In the genomic region with DNA sequence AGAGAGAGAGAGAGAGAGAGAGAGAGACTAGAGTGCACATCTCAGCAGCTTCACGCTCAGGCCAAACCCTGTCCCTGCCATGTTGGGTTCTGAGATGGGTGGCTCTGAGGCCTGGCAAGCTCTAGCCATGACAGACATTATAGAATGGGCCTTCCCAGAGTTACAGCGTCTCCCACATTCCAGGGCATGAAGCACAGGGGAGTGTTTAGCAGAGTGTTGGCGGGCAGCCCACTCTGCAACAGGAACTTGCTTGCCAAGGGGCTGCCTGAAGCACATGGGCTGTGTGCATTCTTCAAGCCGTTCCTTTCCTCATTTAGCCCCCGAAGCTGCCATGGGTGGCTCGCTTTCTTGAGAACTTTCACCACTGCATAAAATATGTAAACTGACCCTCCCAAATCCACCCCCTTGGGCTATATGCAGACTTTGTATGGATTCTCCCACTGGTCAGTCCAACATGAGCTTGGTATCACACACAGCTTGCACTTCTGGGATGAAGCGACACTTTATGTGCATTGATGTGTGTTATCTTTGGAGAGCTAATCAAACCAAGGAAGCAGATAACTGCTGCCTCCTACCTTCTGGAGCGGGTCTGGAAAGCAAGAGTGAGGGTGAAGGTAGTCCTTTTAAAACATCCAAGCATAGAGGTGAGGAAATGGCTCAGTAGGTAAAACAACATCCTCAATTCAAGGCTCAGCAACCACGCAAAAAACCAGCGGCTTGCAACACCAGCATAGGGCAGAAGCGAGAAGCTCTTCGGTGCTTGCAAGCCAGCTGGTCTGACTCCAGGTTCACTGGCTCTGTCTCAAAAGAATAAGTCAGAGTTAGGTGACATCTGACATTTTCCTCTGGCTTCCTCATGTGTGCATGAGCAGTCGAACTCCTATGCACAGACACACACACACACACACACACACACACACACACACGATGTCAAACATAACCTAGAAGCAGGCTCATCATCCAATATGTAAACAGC, we compare ENCODE assay signal across 8 mouse cellular contexts.
DNase-seq lines count a peak whose midpoint lies in the region; ATAC-seq and TF ChIP-seq lines count a peak whose summit lies in the region.

No protein-coding gene starts in this region.

- H3K4me2 ChIP-seq in midbrain, postnatal 0 days (ENCODE audit: low read depth, low read length, poor library complexity, severe bottlenecking): no peak overlapping the region
- no peak overlapping the region for H3K4me2 ChIP-seq in midbrain, embryonic 15.5 days

- 75% methylated on average over 14 of the region's 14 CpGs for WGBS in midbrain, postnatal 0 days
- WGBS in midbrain, embryonic 15.5 days: 80% methylated on average over 14 of the region's 14 CpGs

- H3K9me3 ChIP-seq in midbrain, postnatal 0 days (ENCODE audit: low read length): no peaks in the 10 kb centered on the region
- H3K9me3 ChIP-seq in midbrain, embryonic 15.5 days: no peaks in the 10 kb centered on the region

- no peak overlapping the region for H3K27ac ChIP-seq in midbrain, postnatal 0 days (ENCODE audit: low read depth, low read length)
- no peak overlapping the region for H3K27ac ChIP-seq in midbrain, embryonic 15.5 days
- no peak overlapping the region for H3K27ac ChIP-seq in left cerebral cortex, adult 2 months

- no peaks in the 10 kb centered on the region for H3K27me3 ChIP-seq in midbrain, postnatal 0 days (ENCODE audit: insufficient read depth, low read length)
- H3K27me3 ChIP-seq in midbrain, embryonic 15.5 days (replicated peaks): no peaks in the 10 kb centered on the region

- peak; percentile 73 for DNase-seq in midbrain, postnatal 0 days (ENCODE audit: low spot score)
- DNase-seq in gastrocnemius, adult 18-20 months (ENCODE audit: low spot score): peak; percentile 55
- peak; percentile 19 to 21 for DNase-seq in left cerebral cortex, adult 2 months (ENCODE audit: extremely low spot score in 1 of 2, low spot score in 2 of 2)
- peak; percentile 55 for DNase-seq in ovary, postnatal 14 days (ENCODE audit: low spot score)
- DNase-seq in thymus, postnatal 25 days: no peak
- DNase-seq in yolk sac, embryonic 10.5 days (ENCODE audit: low spot score): no peak

- H3K4me3 ChIP-seq in midbrain, postnatal 0 days (ENCODE audit: low read depth, low read length): no peak overlapping the region
- no peak overlapping the region for H3K4me3 ChIP-seq in midbrain, embryonic 15.5 days
- no peak overlapping the region for H3K4me3 ChIP-seq in left cerebral cortex, adult 2 months

- intact Hi-C loops in left cerebral cortex, adult 2 months (cut with DNase I): no loop called here

- H3K36me3 ChIP-seq in midbrain, postnatal 0 days (ENCODE audit: insufficient read depth, low read length): no peaks in the 10 kb centered on the region
- H3K36me3 ChIP-seq in midbrain, embryonic 15.5 days (replicated peaks): no peaks in the 10 kb centered on the region

- TF ChIP-seq CTCF in midbrain, postnatal 0 days (IDR thresholded peaks at IDR 0.05): no peak
- TF ChIP-seq CTCF in left cerebral cortex, adult 2 months (IDR thresholded peaks at IDR 0.05): no peak

- H3K9ac ChIP-seq in midbrain, postnatal 0 days (replicated peaks; ENCODE audit: low read length, poor library complexity, severe bottlenecking): no peak overlapping the region
- no peak overlapping the region for H3K9ac ChIP-seq in midbrain, embryonic 15.5 days

- ATAC-seq in midbrain, postnatal 0 days (ENCODE audit: low FRiP score): no peak
- no peak for ATAC-seq in midbrain, embryonic 15.5 days (replicated peaks)
- ATAC-seq in hematopoietic stem cell, adult 5-6 weeks (replicated peaks in 1 of 2; ENCODE audit: insufficient read depth in 1 of 2, low FRiP score in 2 of 2, low TSS enrichment in 1 of 2, low read depth in 1 of 2, poor library complexity in 2 of 2, severe bottlenecking in 2 of 2): peak; percentile 29 to 42; a peak in 2 of 4 replicates

- H3K4me1 ChIP-seq in midbrain, postnatal 0 days (ENCODE audit: insufficient read depth, low read length): no peaks in the 10 kb centered on the region
- peaks cover 6% of the 10 kb centered on the region; the same call in 1 of the 2 replicates for H3K4me1 ChIP-seq in midbrain, embryonic 15.5 days

Comparison
In these comparisons a context has a peak if more than half of its experiments do, and no peak if none do; other contexts are left out.
1. ATAC-seq: peak in hematopoietic stem cell, adult 5-6 weeks (2 of 2); none in midbrain, postnatal 0 days (single experiment) and midbrain, embryonic 15.5 days (single experiment).
2. DNase-seq: peak in midbrain, postnatal 0 days (single experiment), gastrocnemius, adult 18-20 months (single experiment), left cerebral cortex, adult 2 months (2 of 2) and ovary, postnatal 14 days (single experiment); none in thymus, postnatal 25 days (single experiment) and yolk sac, embryonic 10.5 days (single experiment).